ENCODE assay signal across 8 mouse cellular contexts in the genomic region with DNA sequence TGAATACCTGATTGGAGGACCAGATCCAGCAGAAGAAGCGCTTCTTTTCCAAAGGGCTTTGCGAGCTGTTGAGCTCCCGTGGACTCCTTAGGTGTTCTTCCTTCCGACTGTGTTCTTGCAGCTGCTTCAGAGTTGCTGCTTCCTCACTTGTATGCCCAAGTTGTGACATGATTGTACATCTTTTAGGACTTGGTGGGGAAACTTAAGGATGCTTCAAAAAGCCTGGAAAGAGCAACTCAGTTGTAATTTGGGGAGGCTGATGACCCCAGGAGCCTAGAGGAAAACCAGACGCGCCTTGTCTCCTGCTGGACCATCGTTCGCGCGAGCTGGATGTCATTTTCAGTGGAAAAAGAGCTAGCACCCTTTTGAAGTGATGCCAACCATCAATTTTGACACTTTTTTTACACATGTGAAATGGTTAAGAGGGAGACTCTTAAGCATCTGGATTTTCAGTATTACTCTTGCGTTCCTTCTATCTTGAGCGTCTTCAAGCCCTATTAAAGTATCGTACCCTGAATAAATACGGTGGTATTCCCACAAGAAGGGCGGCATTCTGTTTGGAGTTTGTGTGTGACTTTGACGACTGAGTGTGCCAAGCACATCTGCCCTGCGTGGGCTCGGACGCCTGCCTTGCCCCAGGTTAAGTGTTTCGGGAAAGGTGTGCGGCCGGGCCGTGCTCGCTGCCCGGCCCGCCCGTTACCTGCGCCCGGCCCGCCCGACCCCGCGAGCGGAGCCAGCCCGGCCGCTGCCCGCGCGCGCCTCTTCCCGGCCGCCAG. TPM values are rescaled to one million over a fixed set of nuclear protein-coding genes. Genes with fewer than 3 reads are reported as not detected.
DNase-seq lines count a peak whose midpoint lies in the region; ATAC-seq and TF ChIP-seq lines count a peak whose summit lies in the region.

No protein-coding gene starts in this region.

- H3K4me2 ChIP-seq in CH12.LX (ENCODE audit: insufficient read depth, low read depth, poor library complexity, severe bottlenecking) = peak overlapping the region; percentile 45
- peak overlapping the region; percentile 84 for H3K4me2 ChIP-seq in forebrain, embryonic 13.5 days
- H3K4me2 ChIP-seq in liver, postnatal 0 days (ENCODE audit: low read depth, low read length) = peak overlapping the region; percentile 92

- peak overlapping the region; percentile 84 for H3K9ac ChIP-seq in heart, adult 2 months (ENCODE audit: low read depth, low read length)
- peak overlapping the region; percentile 99 for H3K9ac ChIP-seq in CH12.LX (ENCODE audit: insufficient read depth, low read depth)
- H3K9ac ChIP-seq in forebrain, embryonic 13.5 days = peak overlapping the region; percentile 95
- peak overlapping the region; percentile 82 for H3K9ac ChIP-seq in liver, postnatal 0 days (replicated peaks)

- TF ChIP-seq EP300 in heart, adult 2 months (IDR thresholded peaks at IDR 0.05; ENCODE audit: insufficient read depth, low read depth, low read length) = no peak
- no peak for TF ChIP-seq EP300 in CH12.LX (IDR thresholded peaks at IDR 0.05; ENCODE audit: low read length)
- TF ChIP-seq EP300 in liver, postnatal 0 days (IDR thresholded peaks at IDR 0.05; ENCODE audit: low read depth) = no peak

- ATAC-seq in forebrain, embryonic 13.5 days = no peak
- ATAC-seq in liver, postnatal 0 days = no peak

- peak overlapping the region; percentile 65 for H3K4me3 ChIP-seq in heart, adult 2 months
- peak overlapping the region; percentile 3 to 59 (median 50) for H3K4me3 ChIP-seq in CH12.LX (replicated peaks in 1 of 3; ENCODE audit: low read depth in 2 of 3, low read length in 2 of 3, poor library complexity in 1 of 3)
- H3K4me3 ChIP-seq in forebrain, embryonic 13.5 days = peak overlapping the region; percentile 85
- peak overlapping the region; percentile 80 for H3K4me3 ChIP-seq in liver, postnatal 0 days (ENCODE audit: low read depth, low read length)

- no peaks in the 10 kb centered on the region for H3K9me3 ChIP-seq in CH12.LX (replicated peaks; ENCODE audit: low read length)
- no peaks in the 10 kb centered on the region for H3K9me3 ChIP-seq in forebrain, embryonic 13.5 days (replicated peaks)
- H3K9me3 ChIP-seq in liver, postnatal 0 days (ENCODE audit: low read length) = no peaks in the 10 kb centered on the region

- H3K27ac ChIP-seq in heart, adult 2 months = peak overlapping the region; percentile 95
- peak overlapping the region; percentile 55 for H3K27ac ChIP-seq in CH12.LX (ENCODE audit: insufficient read depth, low read depth)
- peak overlapping the region; percentile 96 for H3K27ac ChIP-seq in forebrain, embryonic 13.5 days
- peak overlapping the region; percentile 92 for H3K27ac ChIP-seq in liver, postnatal 0 days (ENCODE audit: low read depth)

- dilution Hi-C loops in CH12.LX (cut with MboI; ENCODE audit: extremely low pct_ligation_motif_present, extremely low pct_unique_long_range_greater_than_20kb, low sequenced_read_pairs) = no loop called here

- intact Hi-C loops in heart, adult 2 months (cut with DNase I) = loop anchor here (2.0 to 5.0 kb wide), 5 partner anchors 91 to 649 kb away; a partner anchor contains a TSS

- no peak for TF ChIP-seq CTCF in heart, adult 2 months (IDR thresholded peaks at IDR 0.05)
- no peak for TF ChIP-seq CTCF in CH12.LX (conservative IDR thresholded peaks at IDR 0.05 in 1 of 2, IDR thresholded peaks at IDR 0.05 in 1 of 2; ENCODE audit: low read depth in 2 of 2, low read length in 2 of 2)
- no peak for TF ChIP-seq CTCF in liver, postnatal 0 days (IDR thresholded peaks at IDR 0.05; ENCODE audit: low read depth)

- peaks cover 2% of the 10 kb centered on the region for H3K4me1 ChIP-seq in heart, adult 2 months (ENCODE audit: control insufficient read depth, insufficient read depth, low read length)
- H3K4me1 ChIP-seq in CH12.LX (ENCODE audit: control insufficient read depth in 1 of 2, insufficient read depth in 2 of 2) = peaks cover 0 to 27% of the 10 kb centered on the region in 2 experiments; a peak in 2 of 4 replicates
- peaks cover 43% of the 10 kb centered on the region for H3K4me1 ChIP-seq in forebrain, embryonic 13.5 days
- H3K4me1 ChIP-seq in liver, postnatal 0 days (ENCODE audit: insufficient read depth) = peaks cover 10% of the 10 kb centered on the region

- TF ChIP-seq POLR2A in heart, adult 2 months (IDR thresholded peaks at IDR 0.05; ENCODE audit: insufficient read depth, low read depth, low read length) = no peak
- TF ChIP-seq POLR2A in CH12.LX (IDR thresholded peaks at IDR 0.05; ENCODE audit: low read depth, low read length) = no peak

- DNase-seq in heart, adult 2 months = no peak
- DNase-seq in heart, adult 8-10 months (ENCODE audit: low spot score) = no peak
- no peak for DNase-seq in CH12.LX (ENCODE audit: extremely low read depth)
- DNase-seq in liver, postnatal 0 days = no peak
- no peak for DNase-seq in urinary bladder, postnatal 14 days (ENCODE audit: low spot score)
- no peak for DNase-seq in left cerebral cortex, adult 18-20 months (ENCODE audit: low spot score in 2 of 2)
- no peak for DNase-seq in gastrocnemius, postnatal 10 days

- TF ChIP-seq RAD21 in CH12.LX (IDR thresholded peaks at IDR 0.05; ENCODE audit: low read depth, low read length) = no peak

- H3K27me3 ChIP-seq in heart, adult 2 months (ENCODE audit: control insufficient read depth, insufficient read depth, low read length) = no peaks in the 10 kb centered on the region
- H3K27me3 ChIP-seq in CH12.LX (replicated peaks) = peaks cover 18% of the 10 kb centered on the region
- peaks cover 44% of the 10 kb centered on the region for H3K27me3 ChIP-seq in forebrain, embryonic 13.5 days
- H3K27me3 ChIP-seq in liver, postnatal 0 days (ENCODE audit: insufficient read depth, low read length) = peaks cover 34% of the 10 kb centered on the region

- peaks cover 9% of the 10 kb centered on the region for H3K36me3 ChIP-seq in heart, adult 2 months (ENCODE audit: control insufficient read depth, insufficient read depth, low read length)
- H3K36me3 ChIP-seq in CH12.LX (replicated peaks in 1 of 2; ENCODE audit: control insufficient read depth in 1 of 2, insufficient read depth in 1 of 2, low read length in 1 of 2) = peaks cover 0 to 5% of the 10 kb centered on the region in 2 experiments
- no peaks in the 10 kb centered on the region for H3K36me3 ChIP-seq in forebrain, embryonic 13.5 days (ENCODE audit: poor library complexity, severe bottlenecking)
- peaks cover 4% of the 10 kb centered on the region; the same call in 1 of the 2 replicates for H3K36me3 ChIP-seq in liver, postnatal 0 days (replicated peaks; ENCODE audit: insufficient read depth, low read length)

- 27% methylated on average over 42 of the region's 42 CpGs for WGBS in heart, adult 2 months
- 12% methylated on average over 24 of the region's 42 CpGs for WGBS in forebrain, embryonic 13.5 days
- 30% methylated on average over 27 of the region's 42 CpGs for whole genome bisulfite sequencing in liver, postnatal 0 days (ENCODE audit: insufficient replicate concordance)

- in situ Hi-C loops in CH12.LX (cut with MboI; ENCODE audit: low pct_ligation_motif_present, low pct_unique_long_range_greater_than_20kb, low sequenced_read_pairs) = loop anchor here (25.0 kb wide), 2 partner anchors 289 to 639 kb away; a partner anchor contains a TSS

- no peaks in the 10 kb centered on the region for H3K79me2 ChIP-seq in heart, adult 2 months (replicated peaks; ENCODE audit: control insufficient read depth, insufficient read depth, low read length)
- H3K79me2 ChIP-seq in CH12.LX (replicated peaks; ENCODE audit: control insufficient read depth, extremely low read depth, insufficient read depth, poor library complexity, severe bottlenecking) = peaks cover 23% of the 10 kb centered on the region

TF ChIP-seq in CH12.LX, 34 proteins besides CTCF, POLR2A, EP300 and RAD21:
- TF ChIP-seq SIN3A (IDR thresholded peaks at IDR 0.05; ENCODE audit: low read length) (peak; percentile 51; the same call in 1 of the 2 replicates), JUN (IDR thresholded peaks at IDR 0.05; ENCODE audit: insufficient read depth, low read depth, low read length) (no peak)

RNA-seq across cellular contexts. Expression of a gene that starts 0.9 kb away (rescaled TPM):
- total RNA-seq in heart, adult 2 months (2021) = 10 to 100 TPM; 59.2 to 70.6 TPM
- 22.3 and 54.4 TPM in 2 replicates for polyA plus RNA-seq in heart, adult 2 months (2012; rRNA removed)
- total RNA-seq in heart, adult 8-10 months (2022) = 10 to 100 TPM; 51.9 to 74.4 (median 64.3) TPM
- total RNA-seq in CH12.LX (2012; rRNA removed) = 38.6 and 50.0 TPM in 2 replicates
- 87.0 and 95.4 TPM in 2 replicates for total RNA-seq in CH12.LX (2014; rRNA removed)
- 44.8 and 51.0 TPM in 2 replicates for polyA plus RNA-seq in CH12.LX (2012; ENCODE audit: insufficient read length, low read depth)
- polyA plus RNA-seq in forebrain, embryonic 13.5 days (2015; fragmentation: Nextera tagmentation; extraction: Ambion mirVana) = 34.4 and 35.5 TPM in 2 replicates
- polyA plus RNA-seq in liver, postnatal 0 days (2015; fragmentation: Nextera tagmentation; extraction: Ambion mirVana) = 5.1 and 5.7 TPM in 2 replicates
- 10 to 100 TPM; 53.8 to 58.2 TPM for total RNA-seq in left cerebral cortex, adult 18-20 months (2021)
- total RNA-seq in gastrocnemius, postnatal 10 days (2021) = 10 to 100 TPM; 26.7 to 32.4 TPM

RNA-seq across cellular contexts. Expression of a gene that starts 3.7 kb away (rescaled TPM):
- total RNA-seq in heart, adult 2 months (2021) = 100 to 1,000 TPM in 1 of 2 experiments, 10 to 100 TPM in 1; 95.0 to 102 TPM
- 53.1 and 87.5 TPM in 2 replicates for polyA plus RNA-seq in heart, adult 2 months (2012; rRNA removed)
- total RNA-seq in heart, adult 8-10 months (2022) = 100 to 1,000 TPM in 1 of 4 experiments, 10 to 100 TPM in 3; 88.6 to 108 (median 96.9) TPM
- 114 and 116 TPM in 2 replicates for total RNA-seq in CH12.LX (2012; rRNA removed)
- 183 and 204 TPM in 2 replicates for total RNA-seq in CH12.LX (2014; rRNA removed)
- polyA plus RNA-seq in CH12.LX (2012; ENCODE audit: insufficient read length, low read depth) = 149 and 159 TPM in 2 replicates
- polyA plus RNA-seq in forebrain, embryonic 13.5 days (2015; fragmentation: Nextera tagmentation; extraction: Ambion mirVana) = 211 and 226 TPM in 2 replicates
- 115 and 127 TPM in 2 replicates for polyA plus RNA-seq in liver, postnatal 0 days (2015; fragmentation: Nextera tagmentation; extraction: Ambion mirVana)
- 10 to 100 TPM; 81.2 to 85.1 TPM for total RNA-seq in left cerebral cortex, adult 18-20 months (2021)
- 100 to 1,000 TPM; 124 to 130 TPM for total RNA-seq in gastrocnemius, postnatal 10 days (2021)

RNA-seq across cellular contexts. Expression of a gene that starts 18.0 kb away (rescaled TPM):
- total RNA-seq in heart, adult 2 months (2021) = under 1 TPM; 0.26 to 0.36 TPM
- 0.20 and 0.32 TPM in 2 replicates for polyA plus RNA-seq in heart, adult 2 months (2012; rRNA removed)
- under 1 TPM in 3 of 4 experiments, not detected in 1; 0.38 to 0.65 (median 0.49) TPM for total RNA-seq in heart, adult 8-10 months (2022)
- 0.34 and 0.63 TPM in 2 replicates for total RNA-seq in CH12.LX (2012; rRNA removed)
- 0.45 TPM in 1 of 2 replicates, not detected in the other for total RNA-seq in CH12.LX (2014; rRNA removed)
- polyA plus RNA-seq in CH12.LX (2012; ENCODE audit: insufficient read length, low read depth) = not detected in 2 replicates
- 0.20 and 0.32 TPM in 2 replicates for polyA plus RNA-seq in forebrain, embryonic 13.5 days (2015; fragmentation: Nextera tagmentation; extraction: Ambion mirVana)
- polyA plus RNA-seq in liver, postnatal 0 days (2015; fragmentation: Nextera tagmentation; extraction: Ambion mirVana) = not detected in 2 replicates
- total RNA-seq in left cerebral cortex, adult 18-20 months (2021) = 10 to 100 TPM; 11.4 to 14.3 TPM
- total RNA-seq in gastrocnemius, postnatal 10 days (2021) = 1 to 10 TPM in 1 of 2 experiments, under 1 TPM in 1; 0.78 to 1.1 TPM

Comparison
In these comparisons a context has a peak if more than half of its experiments do, and no peak if none do; other contexts are left out.
1. RNA of a gene that starts 18.0 kb away (total RNA-seq): 11.4 to 14.3 TPM in left cerebral cortex, adult 18-20 months; 0.78 to 1.1 TPM in gastrocnemius, postnatal 10 days, 0.38 to 0.65 TPM in heart, adult 8-10 months, 0.26 to 0.36 TPM in heart, adult 2 months and 0.34 to 0.63 TPM in CH12.LX; every median in the first group is over 4 times any median in the second.
2. Peak in every context shown above with its lines, with median percentiles within 50 percentile points of each other: H3K27ac ChIP-seq, H3K4me3 ChIP-seq, H3K9ac ChIP-seq and H3K4me2 ChIP-seq.